Mouse (Mus musculus): ENCODE measurements at regions not wholly inside any gene's neighbourhood (a gene's known extent, or its start where the extent isn't known, plus 50 kb on each side); places are given as distances from the start of the nearest gene placed in this dataset.

DNA sequence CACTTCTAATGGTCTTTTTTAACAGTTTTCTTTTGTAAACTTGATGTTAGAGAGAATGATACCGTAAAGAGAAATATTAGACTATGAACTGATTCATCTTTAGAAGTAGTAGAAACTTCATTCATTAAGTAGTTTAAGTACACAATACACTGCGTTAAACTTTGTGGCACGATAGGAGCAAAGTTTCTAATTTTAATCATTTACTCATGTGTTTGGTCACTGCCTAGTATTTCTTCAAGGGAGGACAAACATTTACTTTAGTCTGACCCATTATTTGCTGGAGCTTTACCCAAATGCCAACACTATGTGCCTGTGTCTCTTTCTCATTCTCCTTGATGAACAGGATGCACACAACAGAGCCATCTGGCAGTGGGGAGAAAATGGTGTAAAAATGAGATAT lies 200.6 kb downstream of the Chm start:
- H3K27me3 ChIP-seq (ENCODE audit: control insufficient read depth, insufficient read depth, low read length), result no peaks in the 10 kb centered on the region
- H3K36me3 ChIP-seq (ENCODE audit: control insufficient read depth, insufficient read depth, low read length), result no peaks in the 10 kb centered on the region
- no peak overlapping the region for H3K27ac ChIP-seq (ENCODE audit: control insufficient read depth, insufficient read depth, low read length)
- 94% methylated on average over 3 of the region's 3 CpGs for WGBS
- no peak for DNase-seq
- no peak for TF ChIP-seq CTCF (IDR thresholded peaks at IDR 0.05; ENCODE audit: borderline replicate concordance, control insufficient read depth, extremely low read depth, insufficient read depth, low read length, poor library complexity)
- TF ChIP-seq POLR2A (IDR thresholded peaks at IDR 0.05; ENCODE audit: control insufficient read depth, extremely low read depth, insufficient read depth, low read length, poor library complexity), result no peak
- H3K4me3 ChIP-seq (ENCODE audit: control insufficient read depth, insufficient read depth, low read length), result no peak overlapping the region
- H3K4me1 ChIP-seq (replicated peaks; ENCODE audit: control insufficient read depth, insufficient read depth, low read length), result no peaks in the 10 kb centered on the region

DNA sequence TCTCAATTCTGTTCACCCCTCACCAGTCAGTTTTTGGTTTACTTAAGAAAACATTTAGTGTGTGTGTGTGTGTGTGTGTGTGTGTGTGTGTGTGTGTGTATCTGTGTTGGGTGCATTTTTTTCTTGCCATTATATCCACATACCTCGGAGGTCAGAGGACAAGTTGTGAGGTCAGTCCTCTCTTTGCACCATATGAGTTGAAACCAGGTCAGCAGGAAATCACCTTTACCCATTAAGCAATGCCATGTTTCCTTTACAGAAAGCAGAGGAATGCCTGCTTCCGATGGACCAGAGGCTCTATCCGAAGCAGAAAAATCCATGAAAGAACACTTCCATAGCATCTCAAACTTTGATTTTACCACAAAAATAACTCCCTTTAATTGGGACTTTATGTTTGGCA lies 201.2 kb downstream of the Chm start:
- Histone ChIP-seq H3K36me3 (ENCODE audit: control insufficient read depth, insufficient read depth, low read length) (no peaks in the 10 kb centered on the region), H3K27ac (ENCODE audit: control insufficient read depth, insufficient read depth, low read length) (no peak overlapping the region), H3K4me3 (ENCODE audit: control insufficient read depth, insufficient read depth, low read length) (no peak overlapping the region), H3K27me3 (ENCODE audit: control insufficient read depth, insufficient read depth, low read length) (no peaks in the 10 kb centered on the region), H3K4me1 (replicated peaks; ENCODE audit: control insufficient read depth, insufficient read depth, low read length) (no peaks in the 10 kb centered on the region)
- WGBS, result 91% methylated on average over 3 of the region's 3 CpGs
- no peak for TF ChIP-seq POLR2A (IDR thresholded peaks at IDR 0.05; ENCODE audit: control insufficient read depth, extremely low read depth, insufficient read depth, low read length, poor library complexity)
- TF ChIP-seq CTCF (IDR thresholded peaks at IDR 0.05; ENCODE audit: borderline replicate concordance, control insufficient read depth, extremely low read depth, insufficient read depth, low read length, poor library complexity), result no peak
- no peak for DNase-seq

DNA sequence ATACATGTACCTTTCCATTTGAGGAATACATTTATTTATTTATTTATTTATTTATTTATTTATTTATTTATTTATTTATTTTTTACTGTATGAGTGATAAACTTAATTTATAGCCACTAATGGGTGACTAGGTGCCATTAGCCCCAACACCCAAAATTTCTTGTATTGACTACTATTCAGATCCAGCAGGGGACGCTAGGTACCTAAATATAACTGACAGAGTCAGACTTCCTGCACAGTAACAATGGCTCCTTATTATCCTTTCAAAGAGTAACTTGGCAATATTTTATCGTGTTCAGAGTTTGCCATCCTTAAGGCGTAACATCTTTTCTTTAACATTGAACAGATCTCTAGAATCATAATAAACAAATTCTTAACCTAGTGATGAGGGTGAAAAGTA lies 206.7 kb downstream of the Chm start:
- Histone ChIP-seq H3K27me3 (ENCODE audit: control insufficient read depth, insufficient read depth, low read length) (no peaks in the 10 kb centered on the region), H3K4me1 (replicated peaks; ENCODE audit: control insufficient read depth, insufficient read depth, low read length) (no peaks in the 10 kb centered on the region), H3K4me3 (ENCODE audit: control insufficient read depth, insufficient read depth, low read length) (no peak overlapping the region), H3K36me3 (ENCODE audit: control insufficient read depth, insufficient read depth, low read length) (no peaks in the 10 kb centered on the region), H3K27ac (ENCODE audit: control insufficient read depth, insufficient read depth, low read length) (no peak overlapping the region)
- TF ChIP-seq POLR2A (IDR thresholded peaks at IDR 0.05; ENCODE audit: control insufficient read depth, extremely low read depth, insufficient read depth, low read length, poor library complexity), result no peak
- TF ChIP-seq CTCF (IDR thresholded peaks at IDR 0.05; ENCODE audit: borderline replicate concordance, control insufficient read depth, extremely low read depth, insufficient read depth, low read length, poor library complexity), result no peak
- peak; percentile 1 for DNase-seq
- WGBS, result 64% methylated on average over 3 of the region's 3 CpGs

DNA sequence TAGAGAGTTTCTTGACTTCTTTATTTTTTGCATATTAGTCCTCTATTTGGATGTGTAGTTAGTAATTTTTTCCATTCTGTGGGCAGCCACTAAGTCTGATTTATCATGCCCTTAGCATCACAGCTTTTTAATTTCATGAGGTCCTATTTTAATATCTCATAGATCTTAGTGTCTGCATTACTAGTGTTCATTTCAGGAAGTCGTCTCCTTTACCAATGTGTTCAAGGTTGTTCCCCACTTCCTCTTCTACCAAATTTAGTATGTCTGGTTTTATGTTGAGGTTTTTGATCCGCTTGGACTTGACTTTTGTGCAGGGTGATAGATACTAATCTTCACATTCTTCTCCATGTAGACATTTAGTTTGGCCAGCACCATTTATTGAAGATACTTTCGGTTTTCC lies 221.2 kb downstream of the Chm start:
- Histone ChIP-seq H3K4me1 (replicated peaks; ENCODE audit: control insufficient read depth, insufficient read depth, low read length) (no peaks in the 10 kb centered on the region), H3K27ac (ENCODE audit: control insufficient read depth, insufficient read depth, low read length) (no peak overlapping the region), H3K4me3 (ENCODE audit: control insufficient read depth, insufficient read depth, low read length) (no peak overlapping the region), H3K27me3 (ENCODE audit: control insufficient read depth, insufficient read depth, low read length) (no peaks in the 10 kb centered on the region), H3K36me3 (ENCODE audit: control insufficient read depth, insufficient read depth, low read length) (no peaks in the 10 kb centered on the region)
- WGBS, result 20% methylated on average over 3 of the region's 3 CpGs
- DNase-seq, result no peak
- no peak for TF ChIP-seq CTCF (IDR thresholded peaks at IDR 0.05; ENCODE audit: borderline replicate concordance, control insufficient read depth, extremely low read depth, insufficient read depth, low read length, poor library complexity)
- TF ChIP-seq POLR2A (IDR thresholded peaks at IDR 0.05; ENCODE audit: control insufficient read depth, extremely low read depth, insufficient read depth, low read length, poor library complexity), result no peak

DNA sequence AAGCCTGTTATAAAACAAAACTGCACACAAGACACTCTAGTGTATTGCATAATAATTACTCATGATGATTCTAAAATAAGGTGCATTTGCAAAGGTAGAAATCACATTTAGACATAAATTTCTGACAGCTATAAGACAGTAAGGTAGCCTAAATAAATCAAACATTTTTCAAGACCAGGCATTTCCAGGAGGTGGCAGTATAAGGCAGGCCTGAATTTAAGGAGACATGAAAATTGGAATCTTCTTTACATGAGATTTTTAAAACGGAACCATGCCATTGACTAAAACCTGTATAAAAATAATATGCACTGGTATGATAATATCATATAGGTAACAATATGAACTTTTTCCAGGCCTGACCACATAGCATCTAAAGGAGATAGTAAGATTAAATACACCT lies 235.5 kb downstream of the Chm start:
- H3K27ac ChIP-seq (ENCODE audit: control insufficient read depth, insufficient read depth, low read length), result no peak overlapping the region
- H3K4me1 ChIP-seq (replicated peaks; ENCODE audit: control insufficient read depth, insufficient read depth, low read length), result no peaks in the 10 kb centered on the region
- no peak overlapping the region for H3K4me3 ChIP-seq (ENCODE audit: control insufficient read depth, insufficient read depth, low read length)
- TF ChIP-seq CTCF (IDR thresholded peaks at IDR 0.05; ENCODE audit: borderline replicate concordance, control insufficient read depth, extremely low read depth, insufficient read depth, low read length, poor library complexity), result no peak
- no peak for TF ChIP-seq POLR2A (IDR thresholded peaks at IDR 0.05; ENCODE audit: control insufficient read depth, extremely low read depth, insufficient read depth, low read length, poor library complexity)
- 39% methylated on average over 1 of the region's 1 CpGs for WGBS
- H3K27me3 ChIP-seq (ENCODE audit: control insufficient read depth, insufficient read depth, low read length), result no peaks in the 10 kb centered on the region
- no peak for DNase-seq
- H3K36me3 ChIP-seq (ENCODE audit: control insufficient read depth, insufficient read depth, low read length), result no peaks in the 10 kb centered on the region

DNA sequence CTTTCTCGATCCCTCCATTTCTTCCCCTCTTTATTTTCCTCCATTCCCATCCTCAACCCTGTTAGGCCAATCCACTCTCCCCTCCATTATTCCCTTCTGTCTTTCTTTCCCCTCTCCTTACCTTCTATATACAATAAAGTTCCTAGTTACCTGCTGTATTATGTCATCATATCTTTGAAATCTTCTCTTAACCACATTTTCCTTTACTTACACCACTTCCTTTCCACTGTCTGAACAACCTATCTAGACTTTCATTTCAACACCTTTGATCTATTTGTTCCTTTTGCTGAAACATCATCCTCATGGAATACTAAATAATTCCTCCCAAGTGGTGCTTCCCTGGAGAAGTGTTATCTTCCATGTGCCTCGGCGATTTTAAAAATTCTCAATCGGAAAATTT lies 237.8 kb downstream of the Chm start:
- WGBS, result 90% methylated on average over 4 of the region's 4 CpGs
- no peak for TF ChIP-seq POLR2A (IDR thresholded peaks at IDR 0.05; ENCODE audit: control insufficient read depth, extremely low read depth, insufficient read depth, low read length, poor library complexity)
- TF ChIP-seq CTCF (IDR thresholded peaks at IDR 0.05; ENCODE audit: borderline replicate concordance, control insufficient read depth, extremely low read depth, insufficient read depth, low read length, poor library complexity), result no peak

GRCm38 (mm10) chrX:112925542-112926182 lies 227.2 kb upstream of the Pof1b start:
- 90% methylated on average over 1 of the region's 1 CpGs for WGBS
- no peak for DNase-seq
- H3K36me3 ChIP-seq (ENCODE audit: control insufficient read depth, insufficient read depth, low read length), result no peaks in the 10 kb centered on the region
- no peak overlapping the region for H3K4me3 ChIP-seq (ENCODE audit: control insufficient read depth, insufficient read depth, low read length)
- H3K27ac ChIP-seq (ENCODE audit: control insufficient read depth, insufficient read depth, low read length), result no peak overlapping the region
- no peaks in the 10 kb centered on the region for H3K27me3 ChIP-seq (ENCODE audit: control insufficient read depth, insufficient read depth, low read length)
- no peak for TF ChIP-seq CTCF (IDR thresholded peaks at IDR 0.05; ENCODE audit: borderline replicate concordance, control insufficient read depth, extremely low read depth, insufficient read depth, low read length, poor library complexity)
- TF ChIP-seq POLR2A (IDR thresholded peaks at IDR 0.05; ENCODE audit: control insufficient read depth, extremely low read depth, insufficient read depth, low read length, poor library complexity), result no peak
- no peaks in the 10 kb centered on the region for H3K4me1 ChIP-seq (replicated peaks; ENCODE audit: control insufficient read depth, insufficient read depth, low read length)

More for the DNA sequence above, 237.8 kb downstream of the Chm start:
- Histone ChIP-seq H3K27ac (ENCODE audit: control insufficient read depth, insufficient read depth, low read length) (no peak overlapping the region), H3K4me3 (ENCODE audit: control insufficient read depth, insufficient read depth, low read length) (no peak overlapping the region), H3K36me3 (ENCODE audit: control insufficient read depth, insufficient read depth, low read length) (no peaks in the 10 kb centered on the region), H3K4me1 (replicated peaks; ENCODE audit: control insufficient read depth, insufficient read depth, low read length) (no peaks in the 10 kb centered on the region), H3K27me3 (ENCODE audit: control insufficient read depth, insufficient read depth, low read length) (no peaks in the 10 kb centered on the region)
- DNase-seq, result no peak
